Mouse (Mus musculus): ENCODE data around the gene Col27a1. TPM values are rescaled to one million over a fixed set of nuclear protein-coding genes. Genes with fewer than 3 reads are reported as not detected.

The Col27a1 gene
- polyA plus RNA-seq, 1 experiment from 2014 or later = 2.2 TPM

- ATAC-seq (replicated peaks) = no peak
- WGBS = 84% methylated on average over 4 of the region's 4 CpGs
- no peak overlapping the region for H3K4me3 ChIP-seq
- no peaks in the 10 kb centered on the region for H3K9me3 ChIP-seq
- no peaks in the 10 kb centered on the region for H3K27me3 ChIP-seq (replicated peaks)
- H3K36me3 ChIP-seq (replicated peaks) = no peaks in the 10 kb centered on the region
- H3K9ac ChIP-seq = no peak overlapping the region
- H3K4me2 ChIP-seq = no peak overlapping the region
- H3K4me1 ChIP-seq = no peaks in the 10 kb centered on the region
- no peak overlapping the region for H3K27ac ChIP-seq
Observed at GRCm38 (mm10) chr4:63333403-63333802, 119.6 kb downstream of the Col27a1 start.

DNA sequence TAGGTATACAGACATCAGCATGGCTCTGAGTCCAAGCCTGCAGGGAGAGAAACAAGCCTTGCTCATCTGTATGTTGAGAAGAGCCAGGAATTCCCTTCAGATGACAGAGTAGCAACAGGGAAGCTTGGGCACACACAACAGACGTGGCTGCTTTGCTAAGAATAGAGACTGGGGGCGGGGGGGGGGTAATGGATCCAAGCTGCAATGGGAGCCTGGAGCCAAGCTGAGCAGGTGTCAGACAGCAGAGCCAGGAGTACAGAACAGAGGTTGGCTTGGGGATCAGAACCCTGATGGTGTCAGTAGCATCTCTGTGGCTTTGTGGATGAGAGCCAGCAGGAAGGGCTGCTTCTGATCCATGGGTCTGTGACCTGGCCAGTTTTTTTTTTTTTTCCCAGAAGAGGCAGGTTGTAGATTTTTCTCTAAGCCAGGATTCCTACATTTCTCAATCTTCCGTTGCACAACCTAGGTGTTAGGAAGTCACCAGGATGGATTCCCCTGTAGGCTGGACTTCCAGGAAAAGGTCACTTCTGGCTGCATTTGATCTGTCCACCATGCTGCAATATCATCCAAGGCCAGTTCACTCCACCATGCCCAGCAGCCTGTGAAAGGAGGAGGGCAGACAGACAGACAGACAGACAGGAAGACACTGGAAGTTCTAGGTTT, 124.7 kb downstream of the Col27a1 start:
- Histone ChIP-seq H3K4me1 (no peaks in the 10 kb centered on the region), H3K36me3 (replicated peaks) (no peaks in the 10 kb centered on the region), H3K27ac (no peak overlapping the region), H3K4me3 (no peak overlapping the region), H3K27me3 (replicated peaks) (no peaks in the 10 kb centered on the region), H3K9ac (no peak overlapping the region), H3K4me2 (no peak overlapping the region), H3K9me3 (no peaks in the 10 kb centered on the region)
- 61% methylated on average over 3 of the region's 3 CpGs for WGBS
- ATAC-seq (replicated peaks) = no peak

DNA sequence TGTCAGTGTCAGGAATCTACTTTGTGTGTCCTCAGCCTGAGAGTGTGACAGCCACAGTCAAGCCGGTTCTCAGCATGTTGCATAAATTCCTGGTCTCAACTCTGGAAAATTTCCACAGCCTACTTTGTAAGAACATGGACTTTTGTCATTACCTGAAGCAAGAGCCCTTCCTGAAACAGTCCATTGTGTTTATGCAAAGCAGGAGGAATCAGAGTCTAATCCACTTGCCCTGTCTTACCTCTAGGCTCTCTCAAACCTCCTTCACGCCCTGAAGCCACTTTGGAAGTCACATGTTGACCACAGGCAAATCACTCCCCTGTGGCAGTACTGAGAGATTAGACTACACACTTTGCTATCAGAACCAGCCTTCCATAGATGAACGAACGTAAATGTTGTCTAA, 128.7 kb downstream of the Col27a1 start:
- no peaks in the 10 kb centered on the region for H3K4me1 ChIP-seq
- no peaks in the 10 kb centered on the region for H3K27me3 ChIP-seq (replicated peaks)
- H3K4me2 ChIP-seq = no peak overlapping the region
- no peaks in the 10 kb centered on the region for H3K9me3 ChIP-seq
- H3K4me3 ChIP-seq = no peak overlapping the region
- WGBS = 60% methylated on average over 4 of the region's 4 CpGs
- H3K36me3 ChIP-seq (replicated peaks) = no peaks in the 10 kb centered on the region
- ATAC-seq (replicated peaks) = no peak
- no peak overlapping the region for H3K27ac ChIP-seq
- H3K9ac ChIP-seq = no peak overlapping the region

DNA sequence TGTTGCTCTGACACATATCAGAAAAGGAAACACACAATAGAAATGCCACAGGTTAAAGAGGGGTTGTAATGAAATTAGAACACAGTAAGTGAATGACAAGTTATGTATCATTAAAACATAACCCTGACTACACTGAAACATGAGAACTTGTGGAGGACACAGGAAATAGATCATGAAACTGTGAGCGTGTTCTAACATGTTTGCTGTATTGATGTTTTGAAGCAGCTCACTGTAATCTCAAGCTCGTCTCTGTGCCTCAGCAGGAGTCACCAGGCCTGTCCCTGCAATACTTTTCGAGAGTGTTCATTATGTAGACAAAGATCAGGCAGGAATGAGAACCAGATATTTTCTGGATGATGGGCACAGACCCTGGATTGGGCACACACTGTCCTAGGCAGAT, 129.8 kb downstream of the Col27a1 start:
- H3K36me3 ChIP-seq (replicated peaks) = no peaks in the 10 kb centered on the region
- no peaks in the 10 kb centered on the region for H3K4me1 ChIP-seq
- H3K4me3 ChIP-seq = no peak overlapping the region
- H3K4me2 ChIP-seq = no peak overlapping the region
- H3K27me3 ChIP-seq (replicated peaks) = no peaks in the 10 kb centered on the region
- no peak overlapping the region for H3K9ac ChIP-seq
- no peak for ATAC-seq (replicated peaks)
- no peak overlapping the region for H3K27ac ChIP-seq
- no peaks in the 10 kb centered on the region for H3K9me3 ChIP-seq
- 67% methylated on average over 3 of the region's 3 CpGs for WGBS

GRCm38 (mm10) chr4:63344295-63344694, 130.5 kb downstream of the Col27a1 start, which contains the start of gene Orm1:
Gene Orm1 (plus strand): TSS chr4:63344560.
- Histone ChIP-seq H3K4me3 (no peak within 1 kb of the TSS), H3K27me3 (replicated peaks) (no peaks in the 10 kb centered on the region), H3K36me3 (replicated peaks) (no peaks in the 10 kb centered on the region), H3K4me2 (no peak within 1 kb of the TSS), H3K4me1 (no peaks in the 10 kb centered on the region), H3K9ac (no peak within 1 kb of the TSS), H3K9me3 (no peaks in the 10 kb centered on the region), H3K27ac (no peak within 1 kb of the TSS)
- no peak for ATAC-seq (replicated peaks)
- WGBS = 90% methylated on average over 8 of the region's 8 CpGs

GRCm38 (mm10) chr4:63345261-63345660, 131.5 kb downstream of the Col27a1 start:
- H3K9ac ChIP-seq = no peak overlapping the region
- no peak overlapping the region for H3K4me3 ChIP-seq
- no peak for ATAC-seq (replicated peaks)
- no peak overlapping the region for H3K4me2 ChIP-seq
- H3K27me3 ChIP-seq (replicated peaks) = no peaks in the 10 kb centered on the region
- no peaks in the 10 kb centered on the region for H3K4me1 ChIP-seq
- H3K27ac ChIP-seq = no peak overlapping the region
- no peaks in the 10 kb centered on the region for H3K36me3 ChIP-seq (replicated peaks)
- no peaks in the 10 kb centered on the region for H3K9me3 ChIP-seq

GRCm38 (mm10) chr4:63346659-63347058, 132.9 kb downstream of the Col27a1 start:
- H3K9ac ChIP-seq = no peak overlapping the region
- no peaks in the 10 kb centered on the region for H3K36me3 ChIP-seq (replicated peaks)
- no peaks in the 10 kb centered on the region for H3K4me1 ChIP-seq
- 98% methylated on average over 4 of the region's 4 CpGs for WGBS
- no peak overlapping the region for H3K27ac ChIP-seq
- no peaks in the 10 kb centered on the region for H3K27me3 ChIP-seq (replicated peaks)
- H3K4me3 ChIP-seq = no peak overlapping the region
- ATAC-seq (replicated peaks) = no peak
- no peaks in the 10 kb centered on the region for H3K9me3 ChIP-seq
- H3K4me2 ChIP-seq = no peak overlapping the region

GRCm38 (mm10) chr4:63348524-63348923, 134.7 kb downstream of the Col27a1 start:
- Histone ChIP-seq H3K4me3 (no peak overlapping the region), H3K36me3 (replicated peaks) (no peaks in the 10 kb centered on the region), H3K9ac (no peak overlapping the region), H3K9me3 (no peaks in the 10 kb centered on the region), H3K27ac (no peak overlapping the region), H3K27me3 (replicated peaks) (no peaks in the 10 kb centered on the region), H3K4me2 (no peak overlapping the region), H3K4me1 (no peaks in the 10 kb centered on the region)
- WGBS = 73% methylated on average over 6 of the region's 6 CpGs
- no peak for ATAC-seq (replicated peaks)

- Histone ChIP-seq H3K9ac (no peak within 1 kb of the TSS), H3K4me2 (no peak within 1 kb of the TSS), H3K9me3 (no peaks in the 10 kb centered on the region), H3K4me1 (no peaks in the 10 kb centered on the region), H3K27ac (no peak within 1 kb of the TSS), H3K36me3 (replicated peaks) (no peaks in the 10 kb centered on the region), H3K4me3 (no peak within 1 kb of the TSS), H3K27me3 (replicated peaks) (no peaks in the 10 kb centered on the region)
- WGBS = 84% methylated on average over 4 of the region's 4 CpGs
- ATAC-seq (replicated peaks) = no peak
Observed at GRCm38 (mm10) chr4:63355877-63356665, 142.3 kb downstream of the Col27a1 start, which contains the start of gene Orm3. Gene Orm3 (plus strand): TSS chr4:63356162.

DNA sequence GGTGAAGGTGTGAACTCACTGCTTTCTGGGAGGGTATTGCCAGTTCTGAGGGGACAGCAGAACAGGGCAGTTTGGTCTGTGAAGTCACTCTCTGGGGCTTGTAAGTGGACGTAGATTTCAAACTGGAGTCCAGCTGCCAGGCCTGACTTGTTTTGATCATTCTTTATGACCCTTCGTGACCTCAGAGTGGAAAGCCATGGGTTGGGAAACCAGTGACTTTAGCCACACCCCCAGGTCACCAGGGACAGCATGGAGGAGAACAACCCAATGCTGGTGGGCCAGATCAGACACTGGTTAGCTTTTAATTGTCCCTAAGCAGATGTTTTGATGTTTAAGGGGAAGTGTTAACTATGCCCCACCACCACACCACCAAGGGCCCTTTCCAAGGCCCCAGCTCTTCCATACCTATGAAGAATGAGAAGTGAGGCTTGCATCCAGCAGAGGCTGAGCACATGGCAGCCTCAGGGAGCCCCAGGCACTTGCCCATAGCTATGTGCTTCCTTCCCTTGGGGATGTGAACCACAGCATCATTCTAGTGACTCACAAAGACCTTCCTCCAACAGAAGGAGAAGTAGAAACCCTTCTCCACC, 143.3 kb downstream of the Col27a1 start:
- H3K36me3 ChIP-seq (replicated peaks) = no peaks in the 10 kb centered on the region
- H3K4me2 ChIP-seq = no peak overlapping the region
- no peak overlapping the region for H3K9ac ChIP-seq
- no peaks in the 10 kb centered on the region for H3K9me3 ChIP-seq
- H3K27ac ChIP-seq = no peak overlapping the region
- no peak overlapping the region for H3K4me3 ChIP-seq
- H3K27me3 ChIP-seq (replicated peaks) = no peaks in the 10 kb centered on the region
- no peak for ATAC-seq (replicated peaks)
- H3K4me1 ChIP-seq = no peaks in the 10 kb centered on the region
- 65% methylated on average over 2 of the region's 2 CpGs for WGBS

DNA sequence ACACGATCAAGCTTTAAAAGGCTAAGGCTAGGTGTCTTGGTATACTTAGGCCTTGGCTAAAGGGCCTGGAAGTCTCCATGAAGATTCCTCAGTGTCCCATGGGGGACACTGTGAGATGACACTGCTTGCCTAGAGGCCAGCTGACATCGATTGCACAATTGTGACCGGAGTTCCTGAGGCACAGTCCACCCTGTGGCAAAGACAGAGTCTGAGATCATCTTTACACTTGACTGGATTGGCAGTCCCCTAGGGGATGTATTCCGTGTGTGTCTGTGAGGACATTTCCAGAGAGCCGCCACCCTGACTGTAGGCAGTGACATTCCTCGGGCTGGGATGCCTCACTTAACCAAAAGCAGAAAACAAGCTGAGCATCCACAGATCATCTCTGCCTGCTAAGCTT, 146.1 kb downstream of the Col27a1 start:
- Histone ChIP-seq H3K4me2 (no peak overlapping the region), H3K27ac (no peak overlapping the region), H3K9ac (no peak overlapping the region), H3K4me1 (no peaks in the 10 kb centered on the region), H3K27me3 (replicated peaks) (no peaks in the 10 kb centered on the region), H3K4me3 (no peak overlapping the region), H3K9me3 (no peaks in the 10 kb centered on the region), H3K36me3 (replicated peaks) (no peaks in the 10 kb centered on the region)
- ATAC-seq (replicated peaks) = no peak
- WGBS = 65% methylated on average over 6 of the region's 6 CpGs

- no peak within 1 kb of the TSS for H3K9ac ChIP-seq
- no peaks in the 10 kb centered on the region for H3K4me1 ChIP-seq
- WGBS = 95% methylated on average over 5 of the region's 5 CpGs
- H3K4me3 ChIP-seq = no peak within 1 kb of the TSS
- no peak within 1 kb of the TSS for H3K27ac ChIP-seq
- no peaks in the 10 kb centered on the region for H3K36me3 ChIP-seq (replicated peaks)
- no peaks in the 10 kb centered on the region for H3K9me3 ChIP-seq
- H3K27me3 ChIP-seq (replicated peaks) = no peaks in the 10 kb centered on the region
- ATAC-seq (replicated peaks) = no peak
- H3K4me2 ChIP-seq = no peak within 1 kb of the TSS
Observed at GRCm38 (mm10) chr4:63362150-63362549, 148.3 kb downstream of the Col27a1 start, which contains the start of gene Orm2. Gene Orm2 (plus strand): TSS chr4:63362449.

Data from midbrain, embryonic 15.5 days (tissue).